Mouse (Mus musculus): ENCODE measurements around the gene Zcchc18. TPM values are rescaled to one million over a fixed set of nuclear protein-coding genes. Genes with fewer than 3 reads are reported as not detected.
A peak's percentile ranks its signal among the peaks of the same experiment; 100 is the strongest.

Zcchc18 gene
- polyA plus RNA-seq, 1 experiment, result not detected

GRCm38 (mm10) chrX:136993641-136994040 is 686 bp downstream of the Zcchc18 start:
- TF ChIP-seq POLR2A (IDR thresholded peaks at IDR 0.05; ENCODE audit: borderline replicate concordance, low read depth, low read length) (no peak), CTCF (IDR thresholded peaks at IDR 0.05; ENCODE audit: low read depth, low read length) (no peak)
- H3K4me3 ChIP-seq (ENCODE audit: insufficient read depth, low read length), result no peak overlapping the region
- H3K27ac ChIP-seq (ENCODE audit: insufficient read depth, low read depth, low read length), result no peak overlapping the region
- no peaks in the 10 kb centered on the region for H3K4me1 ChIP-seq (ENCODE audit: control insufficient read depth, insufficient read depth, low read length)

- Histone ChIP-seq H3K4me1 (ENCODE audit: control insufficient read depth, insufficient read depth, low read length) (no peaks in the 10 kb centered on the region), H3K27ac (ENCODE audit: insufficient read depth, low read depth, low read length) (no peak overlapping the region), H3K4me3 (ENCODE audit: insufficient read depth, low read length) (no peak overlapping the region)
- TF ChIP-seq POLR2A (IDR thresholded peaks at IDR 0.05; ENCODE audit: borderline replicate concordance, low read depth, low read length), result no peak
- TF ChIP-seq CTCF (IDR thresholded peaks at IDR 0.05; ENCODE audit: low read depth, low read length), result no peak
Observed at GRCm38 (mm10) chrX:136996256-136996655, 3.3 kb downstream of the Zcchc18 start.

GRCm38 (mm10) chrX:137015099-137015709 is 22.2 kb downstream of the Zcchc18 start:
- Histone ChIP-seq H3K4me3 (ENCODE audit: insufficient read depth, low read length) (no peak overlapping the region), H3K27ac (ENCODE audit: insufficient read depth, low read depth, low read length) (no peak overlapping the region), H3K4me1 (ENCODE audit: control insufficient read depth, insufficient read depth, low read length) (peaks cover 2% of the 10 kb centered on the region)
- TF ChIP-seq CTCF (IDR thresholded peaks at IDR 0.05; ENCODE audit: low read depth, low read length), result no peak
- TF ChIP-seq POLR2A (IDR thresholded peaks at IDR 0.05; ENCODE audit: borderline replicate concordance, low read depth, low read length), result no peak

- H3K4me3 ChIP-seq (ENCODE audit: insufficient read depth, low read length), result no peak overlapping the region
- TF ChIP-seq CTCF (IDR thresholded peaks at IDR 0.05; ENCODE audit: low read depth, low read length) (no peak), POLR2A (IDR thresholded peaks at IDR 0.05; ENCODE audit: borderline replicate concordance, low read depth, low read length) (no peak)
- H3K27ac ChIP-seq (ENCODE audit: insufficient read depth, low read depth, low read length), result no peak overlapping the region
Observed at GRCm38 (mm10) chrX:137017668-137018067, 24.7 kb downstream of the Zcchc18 start.

GRCm38 (mm10) chrX:137019310-137019709 is 26.4 kb downstream of the Zcchc18 start:
- no peak overlapping the region for H3K27ac ChIP-seq (ENCODE audit: insufficient read depth, low read depth, low read length)
- TF ChIP-seq POLR2A (IDR thresholded peaks at IDR 0.05; ENCODE audit: borderline replicate concordance, low read depth, low read length) (no peak), CTCF (IDR thresholded peaks at IDR 0.05; ENCODE audit: low read depth, low read length) (no peak)
- H3K4me3 ChIP-seq (ENCODE audit: insufficient read depth, low read length), result no peak overlapping the region
- peaks cover 2% of the 10 kb centered on the region for H3K4me1 ChIP-seq (ENCODE audit: control insufficient read depth, insufficient read depth, low read length)

More at GRCm38 (mm10) chrX:137017668-137018067, 24.7 kb downstream of the Zcchc18 start:
- peaks cover 2% of the 10 kb centered on the region for H3K4me1 ChIP-seq (ENCODE audit: control insufficient read depth, insufficient read depth, low read length)

- H3K4me1 ChIP-seq (ENCODE audit: control insufficient read depth, insufficient read depth, low read length), result no peaks in the 10 kb centered on the region
- H3K4me3 ChIP-seq (ENCODE audit: insufficient read depth, low read length), result no peak overlapping the region
- no peak overlapping the region for H3K27ac ChIP-seq (ENCODE audit: insufficient read depth, low read depth, low read length)
- no peak for TF ChIP-seq CTCF (IDR thresholded peaks at IDR 0.05; ENCODE audit: low read depth, low read length)
- TF ChIP-seq POLR2A (IDR thresholded peaks at IDR 0.05; ENCODE audit: borderline replicate concordance, low read depth, low read length), result no peak
Observed at GRCm38 (mm10) chrX:137030916-137031315, 38.0 kb downstream of the Zcchc18 start.

GRCm38 (mm10) chrX:137031726-137032125 is 38.8 kb downstream of the Zcchc18 start:
- no peak overlapping the region for H3K4me3 ChIP-seq (ENCODE audit: insufficient read depth, low read length)
- H3K27ac ChIP-seq (ENCODE audit: insufficient read depth, low read depth, low read length), result no peak overlapping the region
- peaks cover under 1% of the 10 kb centered on the region; the same call in 1 of the 2 replicates for H3K4me1 ChIP-seq (ENCODE audit: control insufficient read depth, insufficient read depth, low read length)
- no peak for TF ChIP-seq CTCF (IDR thresholded peaks at IDR 0.05; ENCODE audit: low read depth, low read length)
- no peak for TF ChIP-seq POLR2A (IDR thresholded peaks at IDR 0.05; ENCODE audit: borderline replicate concordance, low read depth, low read length)

- Histone ChIP-seq H3K4me3 (ENCODE audit: insufficient read depth, low read length) (no peak overlapping the region), H3K27ac (ENCODE audit: insufficient read depth, low read depth, low read length) (no peak overlapping the region), H3K4me1 (ENCODE audit: control insufficient read depth, insufficient read depth, low read length) (peaks cover 5% of the 10 kb centered on the region; the same call in 1 of the 2 replicates)
- TF ChIP-seq CTCF (IDR thresholded peaks at IDR 0.05; ENCODE audit: low read depth, low read length) (no peak), POLR2A (IDR thresholded peaks at IDR 0.05; ENCODE audit: borderline replicate concordance, low read depth, low read length) (no peak)
Observed at GRCm38 (mm10) chrX:137034322-137034721, 41.4 kb downstream of the Zcchc18 start.

GRCm38 (mm10) chrX:137037470-137037999 is 44.6 kb downstream of the Zcchc18 start:
- Histone ChIP-seq H3K4me3 (ENCODE audit: insufficient read depth, low read length) (peak overlapping the region; percentile 81), H3K27ac (ENCODE audit: insufficient read depth, low read depth, low read length) (no peak overlapping the region), H3K4me1 (ENCODE audit: control insufficient read depth, insufficient read depth, low read length) (peaks cover 5% of the 10 kb centered on the region; the same call in 1 of the 2 replicates)
- TF ChIP-seq POLR2A (IDR thresholded peaks at IDR 0.05; ENCODE audit: borderline replicate concordance, low read depth, low read length) (no peak), CTCF (IDR thresholded peaks at IDR 0.05; ENCODE audit: low read depth, low read length) (no peak)

- H3K4me1 ChIP-seq (ENCODE audit: control insufficient read depth, insufficient read depth, low read length), result peaks cover 5% of the 10 kb centered on the region; the same call in 1 of the 2 replicates
- no peak for TF ChIP-seq POLR2A (IDR thresholded peaks at IDR 0.05; ENCODE audit: borderline replicate concordance, low read depth, low read length)
- TF ChIP-seq CTCF (IDR thresholded peaks at IDR 0.05; ENCODE audit: low read depth, low read length), result no peak
Observed at GRCm38 (mm10) chrX:137038000-137038483, 45.1 kb downstream of the Zcchc18 start, which contains the start of gene Slc25a53. TSS of gene Slc25a53 (minus strand) at chrX:137038302.

More at GRCm38 (mm10) chrX:137038000-137038483, 45.1 kb downstream of the Zcchc18 start, which contains the start of gene Slc25a53:
- Histone ChIP-seq H3K4me3 (ENCODE audit: insufficient read depth, low read length) (peak within 1 kb of the TSS; percentile 81), H3K27ac (ENCODE audit: insufficient read depth, low read depth, low read length) (peak within 1 kb of the TSS; percentile 94)

Data from bone marrow macrophage, adult 2 months (primary cell).